Mouse (Mus musculus): Measurements from ENCODE around the gene Mamdc2.

GRCm38 (mm10) chr19:23485940-23486600 is 37.8 kb upstream of the Mamdc2 start:
- no peak for TF ChIP-seq CTCF (IDR thresholded peaks at IDR 0.05; ENCODE audit: control insufficient read depth, insufficient read depth, insufficient replicate concordance, low read depth, low read length)
- TF ChIP-seq POLR2A (IDR thresholded peaks at IDR 0.05; ENCODE audit: control insufficient read depth, low read depth, low read length), result no peak
